Mouse (Mus musculus) left cerebral cortex, adult 6 months (tissue): ENCODE measurements around the gene Cnbd2. TPM values are rescaled to one million over a fixed set of nuclear protein-coding genes. Genes with fewer than 3 reads are reported as not detected.

ENCODE experiments used
- long read RNA-seq, 2 experiments: library from polyadenylated mRNA; unstranded; transcript quantifications; one replicate each; pipeline ENCODE4 v2.0.0; 2019 to 2020
- polyA plus RNA-seq: library from polyadenylated mRNA; unstranded; fragments of <200 nt; fragmentation: Nextera tagmentation; gene quantifications from 2 replicates; pipeline ENCODE4 v1.2.3, GENCODE M21; 2021

The Cnbd2 gene
- polyA plus RNA-seq: 6.1 and 7.1 TPM in 2 replicates
- long read RNA-seq, experiment 1, partial matches to known transcripts: 0 of 15 reads
- long read RNA-seq, experiment 1, other reads (novel, unspliced or antisense): 11 of 15 reads
- long read RNA-seq, experiment 2, partial matches to known transcripts: 2 of 7 reads
- long read RNA-seq, experiment 2, other reads (novel, unspliced or antisense): 4 of 7 reads

GRCm38 (mm10) chr2:156312297-156312897 lies at the start of gene Cnbd2, which contains the start of gene Scand1:
Gene Cnbd2 (plus strand): TSS chr2:156312299.
Gene Scand1 (minus strand): TSS chr2:156312704.

GRCm38 (mm10) chr2:156420694-156421380 lies 108.7 kb downstream of the Cnbd2 start, which contains the start of gene Epb41l1:
Gene Epb41l1 (plus strand): TSS chr2:156420909.

Other genes starting within 250 kb of the Cnbd2 start
- gene Spag4, start 247.1 kb upstream of the Cnbd2 start, polyA plus RNA-seq: 2.8 and 3.0 TPM in 2 replicates
- 9.6 and 13.1 TPM in 2 replicates for gene Cpne1, start 200.3 kb upstream of the Cnbd2 start, polyA plus RNA-seq
- 5.7 and 7.7 TPM in 2 replicates for gene Rbm12, start 200.3 kb upstream of the Cnbd2 start, polyA plus RNA-seq
- 5.1 and 5.2 TPM in 2 replicates for gene Gm28036, start 185.2 kb upstream of the Cnbd2 start, polyA plus RNA-seq
- gene Romo1, start 168.3 kb upstream of the Cnbd2 start, polyA plus RNA-seq: 495 and 586 TPM in 2 replicates
- 42.5 and 54.2 TPM in 2 replicates for gene Nfs1, start 168.1 kb upstream of the Cnbd2 start, polyA plus RNA-seq
- 190 and 225 TPM in 2 replicates for gene Rbm39, start 132.1 kb upstream of the Cnbd2 start, polyA plus RNA-seq
- gene Phf20, start 115.8 kb upstream of the Cnbd2 start, polyA plus RNA-seq: 49.8 and 51.8 TPM in 2 replicates
- gene Scand1, start 405 bp downstream of the Cnbd2 start, polyA plus RNA-seq: 107 and 133 TPM in 2 replicates
- gene Epb41l1, start 108.6 kb downstream of the Cnbd2 start, polyA plus RNA-seq: 51.1 and 109 TPM in 2 replicates
- gene Aar2, start 235.3 kb downstream of the Cnbd2 start, polyA plus RNA-seq: 28.3 and 33.1 TPM in 2 replicates